Mouse (Mus musculus) adrenal gland, adult (tissue): ENCODE measurements around the gene Mbd3.
A peak's percentile ranks its signal among the peaks of the same experiment; 100 is the strongest.

Source experiments
- DNase-seq, 2 experiments: peaks; one replicate each; pipeline ENCODE4 v3.0.0; 2022 to 2023; ENCODE audit warnings: low spot score in 1 of 2; ENCODE audit not compliant: inconsistent age in 2 of 2

Mbd3 gene

DNA sequence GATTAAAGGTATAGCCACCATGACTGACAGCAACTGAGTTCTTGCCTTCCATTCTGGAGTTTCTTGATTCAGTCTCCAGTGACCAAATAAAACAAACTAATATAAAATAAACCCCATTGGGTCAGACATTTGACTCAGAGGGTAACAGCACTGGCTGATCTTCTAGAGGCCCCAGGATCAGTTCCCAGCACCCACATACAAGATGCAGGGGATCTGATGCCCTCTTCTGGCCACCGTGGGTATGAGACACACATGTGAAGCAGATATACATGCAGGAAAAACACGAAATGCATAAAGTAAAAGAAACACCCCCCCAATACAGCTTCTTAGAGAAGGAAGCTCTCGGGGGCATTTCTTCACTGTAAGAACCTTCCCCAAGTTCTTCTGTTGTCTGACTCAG, 25.7 kb upstream of the Mbd3 start:
- no peak for DNase-seq

DNA sequence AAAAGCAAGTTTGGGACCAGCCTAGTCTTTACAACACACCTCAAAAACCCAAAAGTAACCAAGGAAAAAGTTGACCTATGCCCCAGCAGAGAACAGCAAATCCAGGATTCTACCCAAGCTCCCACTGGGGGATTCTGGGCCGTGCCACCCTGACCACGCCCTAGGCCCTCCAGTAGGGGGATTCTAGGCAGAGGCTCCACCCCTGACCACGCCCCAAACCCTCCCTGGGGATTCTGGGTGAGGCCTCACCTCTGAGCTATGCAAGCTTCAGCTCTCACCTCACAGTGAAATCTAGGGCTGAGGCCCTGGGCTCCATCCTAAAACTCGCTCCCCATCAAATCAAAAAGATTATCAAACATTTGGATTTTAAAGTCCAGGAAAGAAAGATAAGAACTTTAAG, 24.2 kb upstream of the Mbd3 start:
- DNase-seq = no peak

GRCm38 (mm10) chr10:80421651-80422472, 22.5 kb upstream of the Mbd3 start:
- DNase-seq = peak; percentile 67 to 88

GRCm38 (mm10) chr10:80421208-80421607, 21.9 kb upstream of the Mbd3 start:
- DNase-seq = peak in 1 of 2 experiments; percentile 52

DNA sequence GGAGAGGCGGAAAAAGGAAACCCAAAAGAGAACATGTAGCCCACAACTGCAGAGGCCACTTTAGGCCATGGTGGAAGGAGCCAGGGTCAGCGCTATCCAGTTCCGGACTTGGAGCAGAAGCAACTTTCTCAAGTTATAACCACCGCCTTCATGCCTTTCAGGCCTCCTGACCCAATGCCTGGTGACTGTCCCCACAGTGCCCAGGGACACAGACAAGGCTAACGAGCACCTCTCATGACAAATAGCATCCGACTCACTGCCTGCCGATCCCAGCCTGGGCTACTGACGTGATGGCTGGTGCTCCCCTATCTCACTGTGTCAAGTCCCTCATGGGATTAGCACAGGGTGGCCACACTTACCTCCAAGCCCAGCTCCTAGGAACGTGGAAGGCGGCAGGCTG, 21.4 kb upstream of the Mbd3 start:
- peak in 1 of 2 experiments; percentile 78 for DNase-seq

DNA sequence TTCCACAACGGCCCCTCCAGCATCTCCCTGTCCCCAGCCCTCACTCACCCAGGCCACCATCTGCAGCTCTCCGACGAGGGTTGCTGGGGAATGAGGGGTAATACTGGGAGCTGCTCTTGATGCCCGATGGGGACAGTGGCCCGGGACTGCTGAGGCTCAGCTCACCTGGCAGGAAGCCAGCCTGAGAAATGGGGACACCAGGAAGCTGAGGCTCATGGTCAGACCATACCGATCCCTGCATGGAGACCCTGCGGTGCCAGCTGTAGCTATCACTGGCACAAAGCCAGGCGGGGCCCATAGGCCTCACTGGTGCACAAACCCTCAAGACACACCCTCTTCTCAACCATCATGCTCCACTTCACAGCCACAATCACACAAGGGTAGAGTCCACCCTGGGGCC, 20.1 kb upstream of the Mbd3 start:
- DNase-seq = peak in 1 of 2 experiments; percentile 54

- peak; percentile 77 to 91 for DNase-seq
Measured at GRCm38 (mm10) chr10:80418311-80418710, 19.0 kb upstream of the Mbd3 start.

DNA sequence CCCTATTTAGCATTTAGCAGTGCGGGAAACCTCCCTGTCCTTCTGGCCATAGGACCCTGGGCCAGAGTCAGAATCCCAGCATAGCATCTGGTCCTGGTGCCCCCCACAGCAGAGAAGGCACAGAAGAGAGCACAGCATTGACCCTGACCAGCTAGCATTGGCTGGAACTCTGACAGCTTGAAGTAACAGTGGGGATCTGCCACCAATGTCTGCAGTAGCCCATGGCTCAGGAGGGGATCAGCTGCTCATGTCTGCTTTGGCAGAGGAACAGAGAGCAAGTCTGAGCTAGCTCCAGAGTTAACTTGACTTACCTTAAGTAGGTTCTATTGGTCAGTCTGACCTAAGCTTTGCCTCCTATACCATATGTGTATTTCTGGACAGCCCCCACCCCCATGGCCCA, 18.5 kb upstream of the Mbd3 start:
- no peak for DNase-seq

DNA sequence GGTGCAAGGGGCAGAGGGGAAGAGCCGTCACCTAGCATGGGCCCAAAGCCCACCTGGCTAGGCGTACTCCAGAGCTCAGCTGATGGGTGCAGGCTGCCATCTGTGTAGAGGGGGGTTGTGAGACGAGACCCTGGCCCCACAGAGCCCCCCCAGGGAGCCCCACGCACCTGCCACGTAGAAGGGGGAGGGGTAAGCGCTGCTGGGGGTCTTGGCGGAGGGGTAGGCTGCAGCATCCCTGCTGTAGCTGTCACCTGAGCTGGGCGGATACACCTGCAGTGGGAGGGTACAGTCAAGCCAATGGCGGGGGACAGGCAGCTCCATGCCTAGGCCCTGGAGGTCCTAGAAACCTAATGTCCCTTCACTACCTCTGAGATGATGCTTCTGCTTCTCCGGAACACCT, 18.0 kb upstream of the Mbd3 start:
- DNase-seq = no peak

DNA sequence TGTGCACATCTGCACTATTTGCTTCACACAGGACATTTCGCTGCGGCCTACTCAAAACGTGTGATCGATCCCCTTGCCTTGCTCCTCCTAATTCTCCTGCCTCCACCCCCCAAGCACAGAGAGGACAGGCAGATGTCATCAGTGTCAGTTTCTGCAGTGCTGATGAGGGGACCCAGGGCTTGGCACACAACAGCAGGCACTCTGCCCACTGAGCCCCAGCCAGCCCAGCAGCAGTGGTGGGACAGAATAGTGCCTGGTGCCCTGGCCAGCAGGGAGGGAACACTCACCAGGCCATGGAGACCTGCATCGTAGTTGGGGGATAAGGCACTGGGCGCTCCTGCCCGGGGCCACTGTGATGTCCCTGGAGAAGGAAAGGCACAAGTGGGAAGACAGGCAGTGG, 16.2 kb upstream of the Mbd3 start:
- no peak for DNase-seq

DNA sequence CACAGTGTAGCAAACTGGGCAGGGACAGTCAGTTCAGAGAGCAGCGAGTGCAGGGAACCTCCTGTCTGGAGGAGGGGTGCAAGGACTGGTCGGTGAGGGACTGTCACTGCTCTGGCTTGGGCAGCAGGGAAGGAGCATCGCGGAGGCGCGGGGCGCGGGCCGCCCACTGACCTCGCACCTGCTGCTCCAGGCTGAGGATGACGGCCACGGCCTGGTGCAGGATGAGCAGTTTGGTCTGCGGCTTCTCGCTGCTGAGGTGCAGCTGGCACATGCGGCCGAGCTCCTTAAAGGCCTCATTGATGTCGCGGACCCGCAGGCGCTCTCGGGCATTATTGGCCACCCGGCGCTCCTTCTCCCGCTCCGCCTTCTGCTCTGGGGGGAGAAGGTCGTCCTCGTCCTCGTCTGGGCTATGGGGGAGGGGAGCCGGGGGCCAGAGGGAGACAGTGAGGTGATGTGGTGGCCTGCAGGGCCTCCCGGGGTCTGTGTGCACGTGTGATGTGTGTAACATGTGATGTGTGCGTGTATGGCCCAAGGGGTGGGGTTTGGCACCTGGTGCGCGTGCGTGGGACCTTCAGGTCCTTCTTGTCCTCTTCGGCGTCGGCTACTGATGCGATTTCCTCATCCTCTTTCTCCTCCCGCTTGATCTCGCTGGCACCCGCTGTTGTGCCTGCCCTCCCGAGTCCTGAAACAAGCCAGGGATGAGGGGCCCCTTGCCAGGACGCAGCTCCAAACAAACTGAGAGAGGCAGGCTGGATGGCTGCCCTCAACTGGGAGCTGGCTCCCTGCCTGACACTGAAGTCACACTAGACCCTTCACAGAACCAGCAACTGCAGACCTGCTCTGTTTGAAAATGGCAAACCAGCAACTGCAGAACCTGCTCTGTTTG, 13.5 kb upstream of the Mbd3 start:
- DNase-seq = peak in 1 of 2 experiments; percentile 65

- DNase-seq = no peak
Measured at GRCm38 (mm10) chr10:80407924-80408323, 8.6 kb upstream of the Mbd3 start.

DNA sequence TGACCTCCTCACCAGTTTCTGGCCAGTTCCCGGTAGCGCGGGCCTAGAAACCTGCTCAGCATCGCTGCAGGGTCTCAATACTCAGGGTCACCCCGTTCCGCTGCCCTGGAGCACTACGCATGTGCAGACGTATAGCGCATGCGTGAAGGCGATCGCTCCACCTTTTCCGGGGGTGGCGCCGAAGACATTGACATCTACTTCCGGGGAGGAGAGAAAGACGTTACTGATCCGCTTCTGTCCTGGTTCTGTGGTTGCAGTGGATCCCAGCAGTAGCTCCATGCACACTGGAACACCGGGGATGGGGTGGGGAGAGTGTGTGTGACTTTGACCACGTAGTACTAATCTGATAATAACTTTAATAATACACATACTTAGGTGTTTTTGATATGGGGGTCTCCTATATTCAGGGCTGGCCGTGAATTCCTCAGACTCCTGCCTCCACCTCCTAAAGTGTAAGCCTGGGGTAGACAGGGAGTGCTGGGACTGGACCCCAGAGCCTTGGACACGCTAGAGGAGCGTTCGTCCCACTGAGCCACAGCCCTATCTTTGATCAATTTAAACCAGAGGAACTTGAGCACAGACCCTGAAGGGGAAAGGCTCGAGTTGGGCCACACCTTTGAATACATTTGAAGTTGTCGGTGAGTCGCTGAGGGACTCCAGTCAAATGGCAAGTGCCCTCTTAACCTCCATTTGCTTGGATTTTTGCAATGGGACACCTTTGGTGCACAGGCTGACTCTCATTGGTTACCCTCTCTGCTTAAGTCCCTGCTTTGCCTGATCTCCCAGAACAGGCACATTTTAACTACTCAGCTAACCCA, 7.5 kb upstream of the Mbd3 start, which contains the start of gene Uqcr11:
Uqcr11 (minus strand) TSS at position 147 of the 818 bp plus-strand sequence.
- DNase-seq = peak; percentile 94 to 98

GRCm38 (mm10) chr10:80405481-80406173, 6.3 kb upstream of the Mbd3 start:
- peak in 1 of 2 experiments; percentile 62 for DNase-seq

- peak; percentile 88 to 91 for DNase-seq
Measured at GRCm38 (mm10) chr10:80403044-80403692, 3.8 kb upstream of the Mbd3 start.

DNA sequence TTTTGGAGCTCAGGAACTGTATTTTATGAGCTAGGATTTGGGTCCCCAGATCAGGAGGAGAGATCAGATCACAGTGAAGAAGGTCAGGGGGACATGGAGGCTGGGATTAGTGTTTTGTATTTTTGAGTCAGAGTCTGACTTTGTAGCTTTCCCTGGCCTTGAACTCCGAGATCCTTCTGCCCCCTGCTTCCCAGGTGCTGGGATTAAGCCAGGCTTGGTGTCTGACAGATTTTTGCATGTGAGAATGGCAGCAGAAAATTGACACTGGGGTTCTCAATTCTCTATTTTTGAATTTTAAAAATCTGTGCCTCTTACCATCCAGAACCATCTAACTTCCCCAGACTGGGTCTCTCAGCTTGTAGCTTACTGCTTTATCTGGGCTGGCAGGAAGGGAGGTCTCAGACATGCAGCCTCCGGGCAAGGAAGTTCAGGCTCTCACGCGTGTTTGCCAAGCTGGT, 1.4 kb upstream of the Mbd3 start:
- DNase-seq = peak in 1 of 2 experiments; percentile 60

DNA sequence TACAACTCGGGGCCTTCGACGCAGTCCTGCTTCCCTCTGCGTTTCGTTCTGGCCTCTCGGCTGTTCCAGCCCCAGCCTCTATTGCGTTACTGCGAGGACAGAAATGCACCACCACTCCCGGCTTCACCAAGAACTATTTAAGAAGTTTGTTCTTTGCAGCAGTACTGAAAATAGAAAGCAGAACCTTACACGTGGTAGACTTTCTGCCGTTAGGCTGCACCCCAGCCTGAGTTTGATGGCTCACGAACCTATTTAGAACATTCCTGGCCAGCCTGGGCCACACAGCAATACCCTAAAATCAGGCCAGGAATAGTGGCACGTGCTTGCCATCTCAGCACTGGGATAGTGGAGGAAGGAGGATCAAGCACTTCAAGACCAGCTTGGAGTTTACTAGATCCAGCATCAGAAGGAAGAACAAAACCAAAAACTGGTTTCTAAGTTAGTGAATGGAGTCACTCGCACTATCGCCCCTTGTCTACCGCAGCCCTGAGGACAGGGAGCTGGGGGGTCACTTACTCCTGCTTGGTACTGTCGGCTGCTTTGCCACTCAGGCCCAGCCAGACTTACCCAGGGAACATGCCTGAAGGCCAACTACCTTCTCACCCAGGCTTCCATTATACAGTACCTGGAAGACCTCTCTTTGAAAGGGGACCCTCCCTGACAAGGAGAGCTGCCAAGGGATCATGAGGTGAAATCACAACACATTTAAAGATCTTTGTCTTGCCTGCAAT, 788 bp upstream of the Mbd3 start:
- DNase-seq = no peak

- DNase-seq = peak; percentile 99
Measured at GRCm38 (mm10) chr10:80398719-80399190, 595 bp downstream of the Mbd3 start.

- no peak for DNase-seq
Measured at GRCm38 (mm10) chr10:80398174-80398535, 1.2 kb downstream of the Mbd3 start.
